Mouse (Mus musculus): ENCODE data around the gene Fank1. TPM values are rescaled to one million over a fixed set of nuclear protein-coding genes. Genes with fewer than 3 reads are reported as not detected.

Gene Fank1
- 1 to 10 TPM; 3.4 to 4.5 TPM for total RNA-seq (2021)
- long read RNA-seq, experiment 1, partial matches to known transcripts: 0 of 8 reads
- long read RNA-seq, experiment 1, other reads (novel, unspliced or antisense): 6 of 8 reads
- long read RNA-seq, experiment 2, partial matches to known transcripts: 0 of 6 reads
- long read RNA-seq, experiment 2, other reads (novel, unspliced or antisense): 3 of 6 reads

GRCm38 (mm10) chr7:133776626-133776996 lies at the start of gene Fank1:
Fank1 (plus strand) TSS chr7:133776861.
- DNase-seq (ENCODE audit: low spot score in 2 of 2): peak; percentile 83 to 90

GRCm38 (mm10) chr7:133727027-133727426 lies 49.6 kb upstream of the Fank1 start:
- DNase-seq (ENCODE audit: low spot score in 2 of 2): no peak

- no peak for DNase-seq (ENCODE audit: low spot score in 2 of 2)
Measured at GRCm38 (mm10) chr7:133729351-133729750, 47.3 kb upstream of the Fank1 start.

GRCm38 (mm10) chr7:133730324-133731191 lies 46.1 kb upstream of the Fank1 start:
- no peak for DNase-seq (ENCODE audit: low spot score in 2 of 2)

GRCm38 (mm10) chr7:133731971-133732645 lies 44.6 kb upstream of the Fank1 start:
- no peak for DNase-seq (ENCODE audit: low spot score in 2 of 2)

- DNase-seq (ENCODE audit: low spot score in 2 of 2): no peak
Measured at GRCm38 (mm10) chr7:133740558-133740957, 36.1 kb upstream of the Fank1 start.

GRCm38 (mm10) chr7:133742530-133743325 lies 33.9 kb upstream of the Fank1 start:
- DNase-seq (ENCODE audit: low spot score in 2 of 2): no peak

- DNase-seq (ENCODE audit: low spot score in 2 of 2): no peak
Measured at GRCm38 (mm10) chr7:133743611-133744010, 33.0 kb upstream of the Fank1 start.

- no peak for DNase-seq (ENCODE audit: low spot score in 2 of 2)
Measured at GRCm38 (mm10) chr7:133744209-133744608, 32.5 kb upstream of the Fank1 start.

GRCm38 (mm10) chr7:133744701-133745100 lies 32.0 kb upstream of the Fank1 start:
- DNase-seq (ENCODE audit: low spot score in 2 of 2): no peak

GRCm38 (mm10) chr7:133747372-133747771 lies 29.3 kb upstream of the Fank1 start:
- no peak for DNase-seq (ENCODE audit: low spot score in 2 of 2)

GRCm38 (mm10) chr7:133748753-133749152 lies 27.9 kb upstream of the Fank1 start:
- DNase-seq (ENCODE audit: low spot score in 2 of 2): peak in 1 of 2 experiments; percentile 38

GRCm38 (mm10) chr7:133750666-133751065 lies 26.0 kb upstream of the Fank1 start:
- DNase-seq (ENCODE audit: low spot score in 2 of 2): no peak

GRCm38 (mm10) chr7:133751163-133751562 lies 25.5 kb upstream of the Fank1 start:
- DNase-seq (ENCODE audit: low spot score in 2 of 2): no peak

- no peak for DNase-seq (ENCODE audit: low spot score in 2 of 2)
Measured at GRCm38 (mm10) chr7:133757961-133758455, 18.7 kb upstream of the Fank1 start.

- no peak for DNase-seq (ENCODE audit: low spot score in 2 of 2)
Measured at GRCm38 (mm10) chr7:133758716-133759115, 17.9 kb upstream of the Fank1 start.

GRCm38 (mm10) chr7:133759611-133760353 lies 16.9 kb upstream of the Fank1 start:
- no peak for DNase-seq (ENCODE audit: low spot score in 2 of 2)

GRCm38 (mm10) chr7:133762696-133763095 lies 14.0 kb upstream of the Fank1 start:
- no peak for DNase-seq (ENCODE audit: low spot score in 2 of 2)

- DNase-seq (ENCODE audit: low spot score in 2 of 2): no peak
Measured at GRCm38 (mm10) chr7:133764425-133764824, 12.2 kb upstream of the Fank1 start.

- DNase-seq (ENCODE audit: low spot score in 2 of 2): no peak
Measured at GRCm38 (mm10) chr7:133765240-133765848, 11.3 kb upstream of the Fank1 start.
